Mouse (Mus musculus): ENCODE results near the gene Cacna2d1. TPM values are rescaled to one million over a fixed set of nuclear protein-coding genes. Genes with fewer than 3 reads are reported as not detected.

Cacna2d1 gene
- polyA plus RNA-seq, 1 experiment = 25.7 TPM

GRCm38 (mm10) chr5:15933581-15934375 lies 713 bp upstream of the Cacna2d1 start:
- Histone ChIP-seq H3K27me3 (ENCODE audit: control insufficient read depth, insufficient read depth, low read length) (no peaks in the 10 kb centered on the region), H3K27ac (ENCODE audit: insufficient read depth, low read length) (peak overlapping the region; percentile 93), H3K4me3 (replicated peaks; ENCODE audit: insufficient read depth, low read depth, low read length) (peak overlapping the region; percentile 61), H3K4me1 (ENCODE audit: control insufficient read depth, insufficient read depth, low read length) (no peaks in the 10 kb centered on the region; the same call in 1 of the 2 replicates)
- DNase-seq = peak; percentile 73 to 80
- WGBS = 6% methylated on average over 17 of the region's 17 CpGs
- TF ChIP-seq CTCF (IDR thresholded peaks at IDR 0.05; ENCODE audit: borderline replicate concordance, insufficient read depth, low read depth, low read length) (no peak), POLR2A (IDR thresholded peaks at IDR 0.05; ENCODE audit: borderline replicate concordance, insufficient read depth, low read length) (no peak)

DNA sequence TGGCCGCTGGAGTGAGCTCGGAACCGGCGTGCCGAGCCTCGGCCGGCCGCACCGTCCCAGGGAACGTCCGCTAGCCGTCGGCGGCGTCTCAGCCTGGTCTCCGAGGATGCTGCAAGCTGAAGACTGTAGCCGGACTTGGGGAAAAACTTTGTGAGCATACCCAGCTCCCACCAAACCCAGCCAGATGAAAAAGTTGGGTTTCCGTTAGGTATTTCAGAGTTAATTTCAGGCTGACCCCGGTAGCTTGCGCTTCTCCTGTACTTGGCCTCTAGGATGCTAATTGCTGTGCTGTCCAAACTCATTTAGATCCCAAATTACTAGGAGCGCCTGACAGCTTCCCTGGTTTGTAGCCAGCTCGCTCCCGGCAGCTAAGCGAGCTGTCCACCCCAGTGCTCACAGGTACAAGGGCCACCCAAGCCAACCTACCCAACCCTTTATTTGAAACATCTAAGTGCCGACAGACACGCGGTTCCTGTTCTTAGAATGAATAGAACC lies 790 bp downstream of the Cacna2d1 start:
- DNase-seq = peak; percentile 74 to 82
- Histone ChIP-seq H3K4me1 (ENCODE audit: control insufficient read depth, insufficient read depth, low read length) (no peaks in the 10 kb centered on the region; the same call in 1 of the 2 replicates), H3K27me3 (ENCODE audit: control insufficient read depth, insufficient read depth, low read length) (no peaks in the 10 kb centered on the region), H3K4me3 (replicated peaks; ENCODE audit: insufficient read depth, low read depth, low read length) (peak overlapping the region; percentile 90), H3K27ac (ENCODE audit: insufficient read depth, low read length) (peak overlapping the region; percentile 94)
- no peak for TF ChIP-seq CTCF (IDR thresholded peaks at IDR 0.05; ENCODE audit: borderline replicate concordance, insufficient read depth, low read depth, low read length)
- peak; percentile 36; the same call in 1 of the 2 replicates for TF ChIP-seq POLR2A (IDR thresholded peaks at IDR 0.05; ENCODE audit: borderline replicate concordance, insufficient read depth, low read length)
- under 1% methylated on average over 27 of the region's 27 CpGs for WGBS

GRCm38 (mm10) chr5:15935831-15936710 lies 1.6 kb downstream of the Cacna2d1 start:
- peak overlapping the region; percentile 90 for H3K4me3 ChIP-seq (replicated peaks; ENCODE audit: insufficient read depth, low read depth, low read length)
- WGBS = 8% methylated on average over 14 of the region's 14 CpGs
- no peak for TF ChIP-seq POLR2A (IDR thresholded peaks at IDR 0.05; ENCODE audit: borderline replicate concordance, insufficient read depth, low read length)
- no peak for TF ChIP-seq CTCF (IDR thresholded peaks at IDR 0.05; ENCODE audit: borderline replicate concordance, insufficient read depth, low read depth, low read length)
- H3K27ac ChIP-seq (ENCODE audit: insufficient read depth, low read length) = peak overlapping the region; percentile 94
- no peaks in the 10 kb centered on the region for H3K27me3 ChIP-seq (ENCODE audit: control insufficient read depth, insufficient read depth, low read length)
- DNase-seq = peak; percentile 46 to 58
- no peaks in the 10 kb centered on the region; the same call in 1 of the 2 replicates for H3K4me1 ChIP-seq (ENCODE audit: control insufficient read depth, insufficient read depth, low read length)

DNA sequence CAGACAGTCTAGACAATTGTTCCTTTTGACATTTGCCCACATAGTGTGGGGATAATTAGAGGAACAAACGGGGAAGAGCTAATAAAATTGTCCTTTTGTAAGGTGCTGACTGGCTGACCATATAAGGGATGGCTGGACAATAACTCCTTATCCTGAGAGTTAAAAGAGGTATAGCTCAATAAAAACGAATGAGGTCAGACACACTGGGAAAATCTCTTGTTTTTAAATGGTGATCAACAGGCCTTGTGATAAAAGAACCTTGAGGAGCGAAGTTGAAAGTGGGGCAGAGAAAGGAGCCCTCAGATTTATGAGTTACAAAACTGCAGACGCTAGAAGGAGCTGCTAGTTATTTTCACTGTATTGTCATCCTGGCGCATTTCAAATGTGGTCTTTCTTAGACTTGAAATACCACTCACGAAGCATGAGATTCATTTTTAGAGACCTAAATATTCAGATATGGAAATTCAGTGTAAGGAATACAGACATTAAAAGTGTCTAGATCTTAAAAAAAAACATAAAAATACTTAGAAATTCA lies 6.8 kb downstream of the Cacna2d1 start:
- Histone ChIP-seq H3K27me3 (ENCODE audit: control insufficient read depth, insufficient read depth, low read length) (no peaks in the 10 kb centered on the region), H3K27ac (ENCODE audit: insufficient read depth, low read length) (no peak overlapping the region), H3K4me1 (ENCODE audit: control insufficient read depth, insufficient read depth, low read length) (peaks cover 7% of the 10 kb centered on the region; the same call in 1 of the 2 replicates), H3K4me3 (replicated peaks; ENCODE audit: insufficient read depth, low read depth, low read length) (no peak overlapping the region)
- no peak for DNase-seq
- no peak for TF ChIP-seq CTCF (IDR thresholded peaks at IDR 0.05; ENCODE audit: borderline replicate concordance, insufficient read depth, low read depth, low read length)
- 72% methylated on average over 6 of the region's 6 CpGs for WGBS

- H3K27me3 ChIP-seq (ENCODE audit: control insufficient read depth, insufficient read depth, low read length) = no peaks in the 10 kb centered on the region
- no peak overlapping the region for H3K27ac ChIP-seq (ENCODE audit: insufficient read depth, low read length)
- no peak overlapping the region for H3K4me3 ChIP-seq (replicated peaks; ENCODE audit: insufficient read depth, low read depth, low read length)
- TF ChIP-seq CTCF (IDR thresholded peaks at IDR 0.05; ENCODE audit: borderline replicate concordance, insufficient read depth, low read depth, low read length) (no peak), POLR2A (IDR thresholded peaks at IDR 0.05; ENCODE audit: borderline replicate concordance, insufficient read depth, low read length) (no peak)
- DNase-seq = peak; percentile 41 to 48
- 13% methylated on average over 4 of the region's 4 CpGs for WGBS
- peaks cover 7% of the 10 kb centered on the region; the same call in 1 of the 2 replicates for H3K4me1 ChIP-seq (ENCODE audit: control insufficient read depth, insufficient read depth, low read length)
These were observed 7.6 kb downstream of the Cacna2d1 start for GRCm38 (mm10) chr5:15942051-15942450.

DNA sequence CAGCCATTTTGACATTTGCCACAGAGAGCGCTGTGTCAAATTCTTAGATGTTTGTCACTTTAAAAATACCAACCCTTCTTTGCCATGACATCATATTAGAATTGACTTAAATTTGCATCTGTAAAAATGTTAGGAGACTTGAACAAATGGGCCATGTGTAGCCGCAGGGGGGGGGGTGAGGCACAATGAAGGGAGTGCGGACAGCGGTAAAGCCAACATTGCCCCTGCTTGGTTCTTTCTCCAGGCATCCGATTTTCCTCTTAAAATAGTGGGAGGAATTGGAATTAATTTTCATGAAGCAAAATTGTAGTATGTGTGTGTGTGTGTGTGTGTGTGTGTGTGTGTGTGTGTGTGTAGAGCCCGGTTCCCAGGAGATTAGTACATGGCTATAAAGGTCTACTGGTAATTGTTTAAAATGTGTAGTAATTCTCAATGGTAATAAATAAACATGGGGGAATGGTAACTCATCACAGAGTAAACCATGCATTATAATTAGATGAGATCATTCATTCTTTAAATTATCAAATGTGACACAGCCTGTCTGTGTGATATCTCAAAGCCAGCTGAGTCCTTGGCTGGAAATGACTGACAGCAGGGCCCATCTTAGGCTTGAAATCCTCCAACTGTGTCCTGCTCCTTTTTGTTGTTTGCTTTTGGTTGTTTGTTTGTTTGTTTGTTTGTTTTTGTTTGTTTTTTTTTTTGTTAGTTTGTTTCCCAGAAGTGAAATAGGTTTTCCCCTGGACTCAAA lies 14.0 kb downstream of the Cacna2d1 start:
- DNase-seq = no peak
- H3K27ac ChIP-seq (ENCODE audit: insufficient read depth, low read length) = no peak overlapping the region
- 82% methylated on average over 6 of the region's 6 CpGs for WGBS

GRCm38 (mm10) chr5:15959760-15960159 lies 25.3 kb downstream of the Cacna2d1 start:
- H3K27me3 ChIP-seq (ENCODE audit: control insufficient read depth, insufficient read depth, low read length) = no peaks in the 10 kb centered on the region
- TF ChIP-seq CTCF (IDR thresholded peaks at IDR 0.05; ENCODE audit: borderline replicate concordance, insufficient read depth, low read depth, low read length) (no peak), POLR2A (IDR thresholded peaks at IDR 0.05; ENCODE audit: borderline replicate concordance, insufficient read depth, low read length) (no peak)
- H3K4me3 ChIP-seq (replicated peaks; ENCODE audit: insufficient read depth, low read depth, low read length) = no peak overlapping the region
- 83% methylated on average over 1 of the region's 1 CpGs for WGBS
- no peak for DNase-seq
- H3K4me1 ChIP-seq (ENCODE audit: control insufficient read depth, insufficient read depth, low read length) = peaks cover 3% of the 10 kb centered on the region; the same call in 1 of the 2 replicates
- no peak overlapping the region for H3K27ac ChIP-seq (ENCODE audit: insufficient read depth, low read length)

More for the DNA sequence above, 14.0 kb downstream of the Cacna2d1 start:
- TF ChIP-seq CTCF (IDR thresholded peaks at IDR 0.05; ENCODE audit: borderline replicate concordance, insufficient read depth, low read depth, low read length) (no peak), POLR2A (IDR thresholded peaks at IDR 0.05; ENCODE audit: borderline replicate concordance, insufficient read depth, low read length) (no peak)
- Histone ChIP-seq H3K4me1 (ENCODE audit: control insufficient read depth, insufficient read depth, low read length) (no peaks in the 10 kb centered on the region), H3K4me3 (replicated peaks; ENCODE audit: insufficient read depth, low read depth, low read length) (no peak overlapping the region), H3K27me3 (ENCODE audit: control insufficient read depth, insufficient read depth, low read length) (no peaks in the 10 kb centered on the region)
